Mouse (Mus musculus) heart, adult 9 months (tissue): Measurements from ENCODE around the gene Fzd2.
A peak's percentile ranks its signal among the peaks of the same experiment; 100 is the strongest.

ENCODE experiments used
- DNase-seq, 2 experiments: peaks; one replicate each; pipeline ENCODE4 v3.0.0; 2022; ENCODE audit warnings: low spot score in 2 of 2

Fzd2 gene

GRCm38 (mm10) chr11:102619449-102619848 is 15.3 kb downstream of the Fzd2 start:
- DNase-seq: no peak

GRCm38 (mm10) chr11:102623876-102624789 is 19.9 kb downstream of the Fzd2 start:
- DNase-seq: peak in 1 of 2 experiments; percentile 21

GRCm38 (mm10) chr11:102624888-102625407 is 20.8 kb downstream of the Fzd2 start:
- DNase-seq: no peak

- no peak for DNase-seq
Measured at GRCm38 (mm10) chr11:102627171-102627931, 23.2 kb downstream of the Fzd2 start.

- no peak for DNase-seq
Measured at GRCm38 (mm10) chr11:102628529-102628928, 24.3 kb downstream of the Fzd2 start.

- DNase-seq: no peak
Measured at GRCm38 (mm10) chr11:102629375-102629774, 25.2 kb downstream of the Fzd2 start.

DNA sequence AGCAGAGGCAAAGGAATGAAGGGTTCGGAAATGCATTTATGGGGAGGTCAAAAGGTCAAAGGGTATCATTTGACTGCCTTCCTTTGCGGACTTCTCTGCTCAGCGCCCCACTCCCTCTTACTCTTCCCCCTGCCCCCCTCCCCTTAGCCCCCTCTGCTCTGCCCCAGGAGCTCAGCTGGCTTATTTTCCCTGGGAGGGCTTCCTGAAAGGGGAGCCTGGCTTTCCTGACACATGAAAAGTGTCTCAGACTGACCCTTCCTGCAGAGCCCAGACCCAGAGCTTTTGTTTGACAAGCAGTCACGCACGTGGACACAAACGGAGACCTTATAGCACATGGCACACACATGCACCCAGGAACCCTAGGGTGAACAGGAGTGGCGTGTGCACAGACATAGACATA is 26.5 kb downstream of the Fzd2 start:
- no peak for DNase-seq

GRCm38 (mm10) chr11:102631203-102631602 is 27.0 kb downstream of the Fzd2 start:
- no peak for DNase-seq

DNA sequence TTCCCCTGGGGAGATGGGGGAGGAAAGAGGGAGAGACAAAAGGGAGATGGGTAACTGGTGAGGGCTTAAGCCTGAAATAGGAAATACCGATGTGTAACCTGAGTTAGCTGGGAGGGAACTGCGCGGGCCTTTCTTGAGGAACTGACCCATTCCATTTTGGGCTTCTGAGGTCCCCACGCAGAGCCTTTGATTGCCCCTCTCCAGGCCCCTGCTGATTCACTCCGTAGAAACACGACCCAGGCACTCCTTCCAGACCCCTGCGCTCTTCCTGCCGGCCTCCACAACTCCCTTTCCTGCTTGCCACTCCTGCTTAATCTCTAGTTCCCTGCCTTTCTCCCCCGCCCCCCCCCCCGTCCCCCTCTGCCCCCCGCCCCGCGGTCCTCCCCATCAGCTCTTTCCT is 28.5 kb downstream of the Fzd2 start:
- no peak for DNase-seq

- DNase-seq: no peak
Measured at GRCm38 (mm10) chr11:102633379-102633778, 29.2 kb downstream of the Fzd2 start.

DNA sequence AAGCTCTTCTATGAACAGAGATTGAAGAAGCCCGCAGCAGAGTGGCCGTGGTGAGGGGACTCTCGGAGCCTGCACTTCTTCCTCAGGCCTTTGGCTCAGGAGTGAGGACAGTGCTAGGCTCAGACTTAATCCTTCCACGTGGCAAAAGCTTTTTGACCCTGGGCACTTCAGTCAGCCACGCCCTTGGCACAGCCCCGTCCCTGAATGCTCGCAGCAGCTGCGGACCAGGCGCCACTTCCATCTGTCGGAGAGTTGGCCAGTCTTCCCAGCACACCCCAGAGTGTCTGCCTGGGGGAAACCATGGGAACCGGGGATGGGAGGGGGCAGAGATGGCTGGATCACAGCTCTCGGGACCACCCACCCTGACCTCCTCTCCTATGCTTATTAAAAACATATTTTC is 32.7 kb downstream of the Fzd2 start:
- DNase-seq: no peak

DNA sequence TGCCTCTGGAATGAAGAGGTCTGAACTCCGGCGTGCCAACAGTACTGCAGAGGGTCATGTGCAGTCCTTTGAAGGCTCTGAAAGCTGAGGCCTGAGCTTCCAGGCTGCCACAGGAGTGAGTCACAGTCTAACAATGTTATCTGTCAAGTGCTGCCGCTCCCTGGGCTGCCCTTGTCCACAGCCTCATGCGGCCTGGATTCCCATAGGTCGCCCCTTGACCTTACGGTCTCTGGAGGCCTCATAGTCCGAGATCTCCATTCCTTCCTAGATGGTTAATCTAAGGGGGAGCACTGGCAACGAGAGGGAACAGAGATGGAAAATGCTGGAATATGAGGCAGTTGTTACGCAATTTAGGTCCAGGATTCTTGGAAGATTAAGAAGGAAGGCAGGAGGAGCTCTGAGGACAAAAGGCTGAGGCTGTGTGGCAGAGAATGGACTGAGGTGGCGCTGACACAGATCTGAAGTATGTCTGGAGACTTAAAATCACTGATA is 39.7 kb downstream of the Fzd2 start:
- peak; percentile 49 to 70 for DNase-seq

DNA sequence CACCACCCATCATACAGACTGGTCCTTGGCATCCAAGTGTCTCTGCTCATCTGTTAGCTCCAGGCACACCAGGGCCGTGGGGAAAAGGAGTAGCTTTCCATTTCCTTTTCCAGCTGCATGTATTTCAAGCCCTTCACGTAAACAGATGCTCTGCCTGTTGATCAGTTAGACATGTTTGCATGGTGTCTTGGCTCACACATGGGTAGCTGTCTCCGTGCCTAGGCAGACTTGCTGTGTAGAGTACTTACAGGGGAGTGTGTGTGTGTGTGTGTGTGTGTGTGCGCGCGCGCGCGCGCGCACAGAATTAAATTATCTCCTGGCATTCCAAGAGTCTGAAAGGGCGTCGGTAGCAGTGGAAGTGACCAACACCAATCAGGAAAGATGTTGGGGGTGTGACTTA is 42.0 kb downstream of the Fzd2 start:
- no peak for DNase-seq

GRCm38 (mm10) chr11:102647885-102648284 is 43.7 kb downstream of the Fzd2 start:
- DNase-seq: no peak

DNA sequence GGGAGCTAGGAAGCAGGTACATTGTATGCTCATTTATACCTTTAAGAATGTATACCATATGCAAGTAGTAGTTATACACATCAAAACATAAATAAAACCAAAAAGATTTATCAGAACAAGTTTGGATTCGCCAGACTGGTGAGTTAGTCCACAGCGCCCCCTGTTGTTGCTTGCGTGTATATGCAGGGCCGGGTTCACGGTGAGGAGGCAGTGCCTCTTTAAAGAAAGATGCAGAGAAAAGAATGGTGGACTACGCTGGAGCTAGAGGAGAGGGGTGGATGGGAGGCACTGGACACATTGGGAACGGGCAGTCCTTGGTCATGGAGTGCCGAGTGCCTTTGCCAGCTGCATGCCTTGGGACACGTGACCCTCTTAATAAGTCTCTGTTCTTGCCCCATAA is 47.2 kb downstream of the Fzd2 start:
- DNase-seq: peak in 1 of 2 experiments; percentile 52

- DNase-seq: no peak
Measured at GRCm38 (mm10) chr11:102652844-102653243, 48.6 kb downstream of the Fzd2 start.

GRCm38 (mm10) chr11:102655888-102656287 is 51.7 kb downstream of the Fzd2 start:
- DNase-seq: no peak

GRCm38 (mm10) chr11:102656326-102656926 is 52.2 kb downstream of the Fzd2 start:
- no peak for DNase-seq

DNA sequence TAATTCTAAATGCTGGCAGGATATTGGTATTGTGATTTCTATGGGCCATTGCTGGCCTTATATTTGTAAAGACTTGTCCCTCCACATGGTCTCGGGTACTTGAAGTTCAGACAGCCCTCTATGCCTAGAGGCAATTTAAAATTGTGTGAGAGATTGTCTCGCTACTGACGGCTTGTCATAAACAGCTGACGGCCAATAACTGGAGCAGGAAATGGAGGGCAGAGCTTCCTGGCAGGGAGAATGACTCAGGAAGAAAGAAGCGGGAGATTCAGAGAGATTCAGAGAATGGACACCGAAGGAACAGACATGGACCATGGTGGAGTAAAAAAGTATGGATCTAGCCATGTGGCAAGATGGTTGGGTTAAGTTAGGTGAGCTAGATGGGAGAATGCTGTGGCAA is 52.7 kb downstream of the Fzd2 start:
- DNase-seq: no peak
